Mouse (Mus musculus) forebrain, embryonic 13.5 days (tissue): ENCODE measurements around the gene Cadps2. TPM values are rescaled to one million over a fixed set of nuclear protein-coding genes. Genes with fewer than 3 reads are reported as not detected.

ENCODE experiments used
- ATAC-seq: fragments of 200-750 bp; cut with Nextera tagmentation; 2 replicates; pipeline ENCODE4 v1.8.0; 2017
- H3K27ac ChIP-seq: fragments of 300-500 bp; sonication (generic); 2 replicates; pipeline ENCODE4 v1.5.1; 2015; ENCODE audit warnings: inconsistent platforms, mild to moderate bottlenecking, moderate library complexity
- H3K27me3 ChIP-seq: fragments of 300-500 bp; sonication (generic); 2 replicates; pipeline ENCODE4 v1.6.1; 2015; ENCODE audit warnings: mild to moderate bottlenecking, inconsistent platforms
- H3K36me3 ChIP-seq: fragments of 300-500 bp; sonication (generic); 2 replicates; pipeline ENCODE4 v1.6.1; 2015; ENCODE audit warnings: mild to moderate bottlenecking, inconsistent platforms; ENCODE audit not compliant: poor library complexity, severe bottlenecking
- H3K4me1 ChIP-seq: fragments of 300-500 bp; sonication (generic); 2 replicates; pipeline ENCODE4 v1.6.1; 2015; ENCODE audit warnings: inconsistent platforms
- H3K4me2 ChIP-seq: fragments of 300-500 bp; sonication (generic); 2 replicates; pipeline ENCODE4 v1.6.1; 2015; ENCODE audit warnings: inconsistent platforms, mild to moderate bottlenecking, moderate library complexity
- H3K4me3 ChIP-seq: fragments of 300-500 bp; sonication (generic); 2 replicates; pipeline ENCODE4 v1.5.1; 2015; ENCODE audit warnings: mild to moderate bottlenecking, inconsistent platforms
- H3K9ac ChIP-seq: fragments of 300-500 bp; sonication (generic); 2 replicates; pipeline ENCODE4 v1.6.1; 2015; ENCODE audit warnings: mild to moderate bottlenecking, inconsistent platforms
- H3K9me3 ChIP-seq: fragments of 300-500 bp; sonication (generic); replicated peaks from 2 replicates; pipeline ENCODE4 v1.6.1; 2016; ENCODE audit warnings: inconsistent platforms
- WGBS: fragments of 180-500 bp; shearing (Covaris S2); methylation state at CpG from one replicate; pipeline ENCODE4 v1.1.7; 2015; 5-methylcytosine and 5-hydroxymethylcytosine counted together
- polyA plus RNA-seq: library from polyadenylated mRNA; unstranded; fragments of >200 nt; fragmentation: Nextera tagmentation; extraction: Ambion mirVana; gene quantifications from 2 replicates; pipeline ENCODE4 v1.2.1, GENCODE M21; 2015

Cadps2 gene
- polyA plus RNA-seq, 1 experiment from 2014 or later, result 3.2 TPM

GRCm38 (mm10) chr6:23837127-23837526 lies 2.1 kb downstream of the Cadps2 start:
- ATAC-seq, result no peak
- peaks cover 12% of the 10 kb centered on the region for H3K4me1 ChIP-seq
- H3K36me3 ChIP-seq, result no peaks in the 10 kb centered on the region
- no peak overlapping the region for H3K9ac ChIP-seq
- H3K27ac ChIP-seq, result no peak overlapping the region
- WGBS, result 90% methylated on average over 5 of the region's 5 CpGs
- no peaks in the 10 kb centered on the region for H3K9me3 ChIP-seq
- peaks cover 26% of the 10 kb centered on the region for H3K27me3 ChIP-seq
- no peak overlapping the region for H3K4me2 ChIP-seq
- no peak overlapping the region for H3K4me3 ChIP-seq

GRCm38 (mm10) chr6:23836694-23837093 lies 2.5 kb downstream of the Cadps2 start:
- Histone ChIP-seq H3K9ac (no peak overlapping the region), H3K9me3 (no peaks in the 10 kb centered on the region), H3K4me1 (peaks cover 12% of the 10 kb centered on the region), H3K27ac (no peak overlapping the region), H3K4me3 (no peak overlapping the region), H3K36me3 (no peaks in the 10 kb centered on the region), H3K4me2 (no peak overlapping the region), H3K27me3 (peaks cover 26% of the 10 kb centered on the region)
- ATAC-seq, result no peak
- 52% methylated on average over 2 of the region's 2 CpGs for WGBS

- no peak overlapping the region for H3K4me3 ChIP-seq
- peaks cover 23% of the 10 kb centered on the region for H3K27me3 ChIP-seq
- H3K27ac ChIP-seq, result no peak overlapping the region
- no peaks in the 10 kb centered on the region for H3K36me3 ChIP-seq
- no peak overlapping the region for H3K4me2 ChIP-seq
- 93% methylated on average over 4 of the region's 4 CpGs for WGBS
- peaks cover 12% of the 10 kb centered on the region for H3K4me1 ChIP-seq
- H3K9ac ChIP-seq, result no peak overlapping the region
- no peak for ATAC-seq
- no peaks in the 10 kb centered on the region for H3K9me3 ChIP-seq
These were observed 3.7 kb downstream of the Cadps2 start for GRCm38 (mm10) chr6:23835552-23835951.

GRCm38 (mm10) chr6:23830741-23831140 lies 8.5 kb downstream of the Cadps2 start:
- Histone ChIP-seq H3K9ac (no peak overlapping the region), H3K36me3 (no peaks in the 10 kb centered on the region), H3K4me3 (no peak overlapping the region), H3K27ac (no peak overlapping the region), H3K4me1 (no peaks in the 10 kb centered on the region), H3K4me2 (no peak overlapping the region), H3K9me3 (no peaks in the 10 kb centered on the region), H3K27me3 (no peaks in the 10 kb centered on the region)
- WGBS, result 44% methylated on average over 3 of the region's 3 CpGs
- no peak for ATAC-seq

- 93% methylated on average over 2 of the region's 2 CpGs for WGBS
- no peak overlapping the region for H3K4me3 ChIP-seq
- no peak for ATAC-seq
- H3K27ac ChIP-seq, result no peak overlapping the region
- no peaks in the 10 kb centered on the region for H3K4me1 ChIP-seq
- H3K36me3 ChIP-seq, result no peaks in the 10 kb centered on the region
- H3K4me2 ChIP-seq, result no peak overlapping the region
- no peak overlapping the region for H3K9ac ChIP-seq
- no peaks in the 10 kb centered on the region for H3K27me3 ChIP-seq
- no peaks in the 10 kb centered on the region for H3K9me3 ChIP-seq
These were observed 9.9 kb downstream of the Cadps2 start for GRCm38 (mm10) chr6:23829338-23829737.

GRCm38 (mm10) chr6:23821819-23822218 lies 17.4 kb downstream of the Cadps2 start:
- no peak for ATAC-seq
- Histone ChIP-seq H3K4me3 (no peak overlapping the region), H3K27ac (no peak overlapping the region), H3K9ac (no peak overlapping the region), H3K4me2 (no peak overlapping the region), H3K27me3 (no peaks in the 10 kb centered on the region), H3K36me3 (no peaks in the 10 kb centered on the region), H3K9me3 (no peaks in the 10 kb centered on the region), H3K4me1 (no peaks in the 10 kb centered on the region)
- WGBS, result 76% methylated on average over 5 of the region's 5 CpGs

- Histone ChIP-seq H3K4me2 (no peak overlapping the region), H3K9me3 (no peaks in the 10 kb centered on the region), H3K4me3 (no peak overlapping the region), H3K36me3 (no peaks in the 10 kb centered on the region), H3K27ac (no peak overlapping the region), H3K4me1 (no peaks in the 10 kb centered on the region), H3K27me3 (no peaks in the 10 kb centered on the region), H3K9ac (no peak overlapping the region)
- WGBS, result 87% methylated on average over 1 of the region's 1 CpGs
- ATAC-seq, result no peak
These were observed 29.1 kb downstream of the Cadps2 start for GRCm38 (mm10) chr6:23810087-23810486.

- no peaks in the 10 kb centered on the region for H3K36me3 ChIP-seq
- H3K4me2 ChIP-seq, result no peak overlapping the region
- WGBS, result 70% methylated on average over 6 of the region's 6 CpGs
- no peak overlapping the region for H3K4me3 ChIP-seq
- no peaks in the 10 kb centered on the region for H3K27me3 ChIP-seq
- ATAC-seq, result peak; percentile 53
- no peaks in the 10 kb centered on the region for H3K9me3 ChIP-seq
- no peaks in the 10 kb centered on the region for H3K4me1 ChIP-seq
- H3K9ac ChIP-seq, result no peak overlapping the region
- no peak overlapping the region for H3K27ac ChIP-seq
These were observed 29.9 kb downstream of the Cadps2 start for GRCm38 (mm10) chr6:23809344-23809743.

GRCm38 (mm10) chr6:23805333-23805732 lies 33.9 kb downstream of the Cadps2 start:
- H3K36me3 ChIP-seq, result no peaks in the 10 kb centered on the region
- no peaks in the 10 kb centered on the region for H3K9me3 ChIP-seq
- no peak overlapping the region for H3K4me2 ChIP-seq
- ATAC-seq, result no peak
- H3K9ac ChIP-seq, result no peak overlapping the region
- no peak overlapping the region for H3K4me3 ChIP-seq
- H3K27me3 ChIP-seq, result no peaks in the 10 kb centered on the region
- 96% methylated on average over 7 of the region's 7 CpGs for WGBS
- no peaks in the 10 kb centered on the region for H3K4me1 ChIP-seq
- H3K27ac ChIP-seq, result no peak overlapping the region

- H3K9me3 ChIP-seq, result no peaks in the 10 kb centered on the region
- H3K4me2 ChIP-seq, result no peak overlapping the region
- H3K4me1 ChIP-seq, result no peaks in the 10 kb centered on the region
- H3K4me3 ChIP-seq, result no peak overlapping the region
- 79% methylated on average over 3 of the region's 3 CpGs for WGBS
- no peak for ATAC-seq
- H3K27ac ChIP-seq, result no peak overlapping the region
- H3K27me3 ChIP-seq, result no peaks in the 10 kb centered on the region
- no peaks in the 10 kb centered on the region for H3K36me3 ChIP-seq
- H3K9ac ChIP-seq, result no peak overlapping the region
These were observed 47.4 kb downstream of the Cadps2 start for GRCm38 (mm10) chr6:23791822-23792221.

GRCm38 (mm10) chr6:23777641-23778040 lies 61.6 kb downstream of the Cadps2 start:
- no peaks in the 10 kb centered on the region for H3K4me1 ChIP-seq
- no peak overlapping the region for H3K4me2 ChIP-seq
- no peak overlapping the region for H3K4me3 ChIP-seq
- WGBS, result 59% methylated on average over 1 of the region's 1 CpGs
- H3K27me3 ChIP-seq, result no peaks in the 10 kb centered on the region
- H3K9me3 ChIP-seq, result no peaks in the 10 kb centered on the region
- no peak for ATAC-seq
- H3K27ac ChIP-seq, result no peak overlapping the region
- no peak overlapping the region for H3K9ac ChIP-seq
- H3K36me3 ChIP-seq, result no peaks in the 10 kb centered on the region

- H3K9me3 ChIP-seq, result no peaks in the 10 kb centered on the region
- H3K4me2 ChIP-seq, result no peak overlapping the region
- 73% methylated on average over 3 of the region's 3 CpGs for WGBS
- no peak for ATAC-seq
- no peaks in the 10 kb centered on the region for H3K27me3 ChIP-seq
- no peak overlapping the region for H3K27ac ChIP-seq
- no peak overlapping the region for H3K4me3 ChIP-seq
- H3K9ac ChIP-seq, result no peak overlapping the region
- H3K36me3 ChIP-seq, result no peaks in the 10 kb centered on the region
- no peaks in the 10 kb centered on the region for H3K4me1 ChIP-seq
These were observed 77.0 kb downstream of the Cadps2 start for GRCm38 (mm10) chr6:23762204-23762603.

- H3K9ac ChIP-seq, result no peak overlapping the region
- no peaks in the 10 kb centered on the region for H3K4me1 ChIP-seq
- no peak overlapping the region for H3K27ac ChIP-seq
- H3K9me3 ChIP-seq, result no peaks in the 10 kb centered on the region
- no peak overlapping the region for H3K4me3 ChIP-seq
- H3K4me2 ChIP-seq, result no peak overlapping the region
- ATAC-seq, result peak; percentile 41; the same call in 1 of the 2 replicates
- WGBS, result 81% methylated on average over 2 of the region's 2 CpGs
- H3K27me3 ChIP-seq, result no peaks in the 10 kb centered on the region
- no peaks in the 10 kb centered on the region for H3K36me3 ChIP-seq
These were observed 81.0 kb downstream of the Cadps2 start for GRCm38 (mm10) chr6:23758249-23758648.
